Mouse (Mus musculus): ENCODE measurements around the gene Pdcd7. TPM values are rescaled to one million over a fixed set of nuclear protein-coding genes. Genes with fewer than 3 reads are reported as not detected.
"Not testable (repeated sequence)": the region's sequence is repeated elsewhere in the genome, so short reads cannot be mapped to it uniquely, and the experiment has no call there.

Pdcd7 gene
- polyA plus RNA-seq, 1 experiment: 10.4 TPM

GRCm38 (mm10) chr9:65333958-65334357, 11.9 kb upstream of the Pdcd7 start:
- no peak overlapping the region for H3K4me3 ChIP-seq (ENCODE audit: control insufficient read depth, low read depth, low read length)

GRCm38 (mm10) chr9:65339146-65339545, 6.8 kb upstream of the Pdcd7 start:
- Histone ChIP-seq H3K4me1 (ENCODE audit: control insufficient read depth, insufficient read depth, low read length) (no peaks in the 10 kb centered on the region), H3K4me3 (ENCODE audit: control insufficient read depth, low read depth, low read length) (no peak overlapping the region), H3K36me3 (ENCODE audit: control insufficient read depth, insufficient read depth, low read length) (no peaks in the 10 kb centered on the region), H3K27ac (ENCODE audit: control insufficient read depth, insufficient read depth, low read depth, low read length) (no peak overlapping the region), H3K27me3 (ENCODE audit: control insufficient read depth, insufficient read depth, low read length) (no peaks in the 10 kb centered on the region)
- TF ChIP-seq CTCF (IDR thresholded peaks at IDR 0.05; ENCODE audit: control insufficient read depth, insufficient read depth, insufficient replicate concordance, low read depth, low read length): no peak
- TF ChIP-seq POLR2A (IDR thresholded peaks at IDR 0.05; ENCODE audit: control insufficient read depth, low read depth, low read length): no peak

More at GRCm38 (mm10) chr9:65333958-65334357, 11.9 kb upstream of the Pdcd7 start:
- Histone ChIP-seq H3K4me1 (ENCODE audit: control insufficient read depth, insufficient read depth, low read length) (no peaks in the 10 kb centered on the region), H3K27me3 (ENCODE audit: control insufficient read depth, insufficient read depth, low read length) (no peaks in the 10 kb centered on the region), H3K36me3 (ENCODE audit: control insufficient read depth, insufficient read depth, low read length) (no peaks in the 10 kb centered on the region), H3K27ac (ENCODE audit: control insufficient read depth, insufficient read depth, low read depth, low read length) (no peak overlapping the region)
- TF ChIP-seq CTCF (IDR thresholded peaks at IDR 0.05; ENCODE audit: control insufficient read depth, insufficient read depth, insufficient replicate concordance, low read depth, low read length): no peak
- no peak for TF ChIP-seq POLR2A (IDR thresholded peaks at IDR 0.05; ENCODE audit: control insufficient read depth, low read depth, low read length)

GRCm38 (mm10) chr9:65340414-65340813, 5.5 kb upstream of the Pdcd7 start:
- no peak for TF ChIP-seq POLR2A (IDR thresholded peaks at IDR 0.05; ENCODE audit: control insufficient read depth, low read depth, low read length)
- no peak for TF ChIP-seq CTCF (IDR thresholded peaks at IDR 0.05; ENCODE audit: control insufficient read depth, insufficient read depth, insufficient replicate concordance, low read depth, low read length)
- no peaks in the 10 kb centered on the region for H3K27me3 ChIP-seq (ENCODE audit: control insufficient read depth, insufficient read depth, low read length)
- no peak overlapping the region for H3K27ac ChIP-seq (ENCODE audit: control insufficient read depth, insufficient read depth, low read depth, low read length)

GRCm38 (mm10) chr9:65345439-65345838, 465 bp upstream of the Pdcd7 start:
- Histone ChIP-seq H3K27ac (ENCODE audit: control insufficient read depth, insufficient read depth, low read depth, low read length) (peak overlapping the region; percentile 79), H3K4me3 (ENCODE audit: control insufficient read depth, low read depth, low read length) (peak overlapping the region; percentile 91)
- H3K4me1 ChIP-seq (ENCODE audit: control insufficient read depth, insufficient read depth, low read length); H3K27me3 ChIP-seq (ENCODE audit: control insufficient read depth, insufficient read depth, low read length); H3K36me3 ChIP-seq (ENCODE audit: control insufficient read depth, insufficient read depth, low read length): not testable (repeated sequence)

More at GRCm38 (mm10) chr9:65340414-65340813, 5.5 kb upstream of the Pdcd7 start:
- Histone ChIP-seq H3K36me3 (ENCODE audit: control insufficient read depth, insufficient read depth, low read length) (no peaks in the 10 kb centered on the region), H3K4me1 (ENCODE audit: control insufficient read depth, insufficient read depth, low read length) (no peaks in the 10 kb centered on the region), H3K4me3 (ENCODE audit: control insufficient read depth, low read depth, low read length) (no peak overlapping the region)

- peak overlapping the region; percentile 91 for H3K4me3 ChIP-seq (ENCODE audit: control insufficient read depth, low read depth, low read length)
- peak overlapping the region; percentile 79 for H3K27ac ChIP-seq (ENCODE audit: control insufficient read depth, insufficient read depth, low read depth, low read length)
- no peaks in the 10 kb centered on the region for H3K27me3 ChIP-seq (ENCODE audit: control insufficient read depth, insufficient read depth, low read length)
- peaks cover 7% of the 10 kb centered on the region for H3K4me1 ChIP-seq (ENCODE audit: control insufficient read depth, insufficient read depth, low read length)
- H3K36me3 ChIP-seq (ENCODE audit: control insufficient read depth, insufficient read depth, low read length): no peaks in the 10 kb centered on the region
- TF ChIP-seq POLR2A (IDR thresholded peaks at IDR 0.05; ENCODE audit: control insufficient read depth, low read depth, low read length) (peak; percentile 36), CTCF (IDR thresholded peaks at IDR 0.05; ENCODE audit: control insufficient read depth, insufficient read depth, insufficient replicate concordance, low read depth, low read length) (no peak)
Observed at GRCm38 (mm10) chr9:65346476-65347111, 690 bp downstream of the Pdcd7 start.

- no peaks in the 10 kb centered on the region for H3K27me3 ChIP-seq (ENCODE audit: control insufficient read depth, insufficient read depth, low read length)
- peak overlapping the region; percentile 79 for H3K27ac ChIP-seq (ENCODE audit: control insufficient read depth, insufficient read depth, low read depth, low read length)
- TF ChIP-seq CTCF (IDR thresholded peaks at IDR 0.05; ENCODE audit: control insufficient read depth, insufficient read depth, insufficient replicate concordance, low read depth, low read length) (no peak), POLR2A (IDR thresholded peaks at IDR 0.05; ENCODE audit: control insufficient read depth, low read depth, low read length) (no peak)
- H3K4me3 ChIP-seq (ENCODE audit: control insufficient read depth, low read depth, low read length): peak overlapping the region; percentile 91
- peaks cover 7% of the 10 kb centered on the region for H3K4me1 ChIP-seq (ENCODE audit: control insufficient read depth, insufficient read depth, low read length)
- no peaks in the 10 kb centered on the region for H3K36me3 ChIP-seq (ENCODE audit: control insufficient read depth, insufficient read depth, low read length)
Observed at GRCm38 (mm10) chr9:65347112-65347850, 1.4 kb downstream of the Pdcd7 start.

GRCm38 (mm10) chr9:65353251-65353650, 7.3 kb downstream of the Pdcd7 start:
- Histone ChIP-seq H3K27me3 (ENCODE audit: control insufficient read depth, insufficient read depth, low read length) (no peaks in the 10 kb centered on the region), H3K4me3 (ENCODE audit: control insufficient read depth, low read depth, low read length) (no peak overlapping the region), H3K27ac (ENCODE audit: control insufficient read depth, insufficient read depth, low read depth, low read length) (no peak overlapping the region), H3K36me3 (ENCODE audit: control insufficient read depth, insufficient read depth, low read length) (peaks cover 3% of the 10 kb centered on the region), H3K4me1 (ENCODE audit: control insufficient read depth, insufficient read depth, low read length) (no peaks in the 10 kb centered on the region)
- TF ChIP-seq CTCF (IDR thresholded peaks at IDR 0.05; ENCODE audit: control insufficient read depth, insufficient read depth, insufficient replicate concordance, low read depth, low read length) (no peak), POLR2A (IDR thresholded peaks at IDR 0.05; ENCODE audit: control insufficient read depth, low read depth, low read length) (no peak)
